Mouse (Mus musculus) stomach, postnatal 0 days (tissue): ENCODE results near the gene Acot6. TPM values are rescaled to one million over a fixed set of nuclear protein-coding genes. Genes with fewer than 3 reads are reported as not detected.

Experiments used
- ATAC-seq: fragments of 200-750 bp; cut with Nextera tagmentation; 2 replicates; pipeline ENCODE4 v1.8.0; 2017; ENCODE audit not compliant: low FRiP score, low TSS enrichment
- DNase-seq: peaks from one replicate; pipeline ENCODE4 v3.0.0-alpha.2; 2016; ENCODE audit warnings: low spot score
- H3K27ac ChIP-seq: fragments of 300-500 bp; sonication (generic); replicated peaks from 2 replicates; pipeline ENCODE4 v1.5.1; 2014; ENCODE audit warnings: mild to moderate bottlenecking, control low read depth
- H3K27me3 ChIP-seq: fragments of 300-500 bp; sonication (generic); 2 replicates; pipeline ENCODE4 v1.6.1; 2014; ENCODE audit warnings: low read length; ENCODE audit not compliant: control insufficient read depth, insufficient read depth
- H3K36me3 ChIP-seq: fragments of 300-500 bp; sonication (generic); 2 replicates; pipeline ENCODE4 v1.6.1; 2014; ENCODE audit warnings: low read length, mixed read lengths; ENCODE audit not compliant: control insufficient read depth, insufficient read depth
- H3K4me1 ChIP-seq: fragments of 300-500 bp; sonication (generic); replicated peaks from 2 replicates; pipeline ENCODE4 v1.6.1; 2014; ENCODE audit warnings: antibody characterized with exemption; ENCODE audit not compliant: control insufficient read depth, insufficient read depth
- H3K4me2 ChIP-seq: fragments of 300-500 bp; sonication (generic); replicated peaks from 2 replicates; pipeline ENCODE4 v1.6.1; 2014; ENCODE audit warnings: low read depth, mild to moderate bottlenecking, control low read depth, moderate library complexity
- H3K4me3 ChIP-seq: fragments of 300-500 bp; sonication (generic); 2 replicates; pipeline ENCODE4 v1.5.1; 2014; ENCODE audit warnings: low read depth, low read length, control low read depth
- H3K9ac ChIP-seq: fragments of 300-500 bp; sonication (generic); 2 replicates; pipeline ENCODE4 v1.6.1; 2014; ENCODE audit warnings: mild to moderate bottlenecking, low read length, control low read depth, mixed read lengths
- H3K9me3 ChIP-seq: fragments of 300-500 bp; sonication (generic); 2 replicates; pipeline ENCODE4 v1.6.1; 2016; ENCODE audit warnings: low read length; ENCODE audit not compliant: control insufficient read depth
- CTCF ChIP-seq: IDR thresholded peaks from 2 replicates; pipeline ENCODE4 v1.5.1; 2016; ENCODE audit warnings: antibody characterized with exemption, low read depth, mild to moderate bottlenecking, moderate library complexity
- EP300 ChIP-seq: optimal IDR thresholded peaks from 2 replicates; pipeline ENCODE3; 2016; ENCODE audit warnings: antibody characterized with exemption
- WGBS: fragments of 180-500 bp; shearing (Covaris S2); extraction: QIAGEN DNeasy Blood & Tissue Kit; methylation state at CpG from one replicate; pipeline ENCODE4 v1.1.7; 2014; 5-methylcytosine and 5-hydroxymethylcytosine counted together
- polyA plus RNA-seq: library from polyadenylated mRNA; unstranded; fragments of >200 nt; fragmentation: Nextera tagmentation; extraction: Ambion mirVana; gene quantifications from 2 replicates; pipeline ENCODE4 v1.2.1, GENCODE M21; 2015

Acot6 gene
- polyA plus RNA-seq, 1 experiment from 2014 or later, result 1.3 TPM

DNA sequence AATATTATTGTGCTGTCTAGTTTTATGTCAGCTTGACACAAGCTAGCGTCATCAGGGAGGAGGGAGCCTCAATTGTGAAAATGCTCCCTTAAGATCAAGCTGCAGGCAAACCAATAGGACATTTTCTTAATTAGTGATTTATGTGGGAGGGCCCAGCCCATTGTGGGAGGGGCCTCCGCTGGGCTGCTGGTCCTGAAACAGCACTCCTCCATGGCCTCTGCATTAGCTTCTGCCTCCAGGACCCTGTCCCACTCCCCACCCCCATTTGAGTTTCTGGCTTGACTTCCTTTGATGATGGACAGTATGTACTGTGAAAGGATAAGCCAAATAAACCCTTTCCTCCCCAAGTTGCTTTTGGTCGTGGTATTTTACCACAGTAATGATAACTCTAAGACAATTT lies 6.6 kb downstream of the Acot6 start:
- Histone ChIP-seq H3K27me3 (no peaks in the 10 kb centered on the region), H3K36me3 (no peaks in the 10 kb centered on the region), H3K4me1 (no peaks in the 10 kb centered on the region), H3K27ac (no peak overlapping the region), H3K9ac (no peak overlapping the region), H3K4me2 (no peak overlapping the region), H3K4me3 (no peak overlapping the region), H3K9me3 (no peaks in the 10 kb centered on the region)
- no peak for TF ChIP-seq EP300
- no peak for TF ChIP-seq CTCF
- no peak for DNase-seq
- ATAC-seq, result no peak
- 79% methylated on average over 3 of the region's 3 CpGs for WGBS

DNA sequence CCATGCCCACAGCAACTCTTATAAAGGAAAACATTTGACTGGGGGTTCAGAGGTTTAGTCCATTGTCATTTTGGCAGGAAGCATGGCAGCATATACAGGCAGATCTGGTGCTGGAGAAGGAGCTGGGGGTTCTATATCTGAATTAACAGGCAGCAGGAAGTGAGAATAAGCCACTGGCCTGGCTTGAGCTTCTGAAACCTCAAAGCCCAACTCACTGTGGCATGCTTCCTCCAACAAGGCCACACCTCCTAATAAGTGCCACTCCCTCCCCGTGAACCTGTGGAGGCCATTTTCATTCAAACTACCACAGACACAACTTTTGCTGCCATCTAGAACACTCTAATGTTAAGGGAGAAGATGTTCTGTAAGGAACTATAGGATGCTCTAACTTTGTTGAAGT lies 7.2 kb downstream of the Acot6 start:
- no peak overlapping the region for H3K4me3 ChIP-seq
- 65% methylated on average over 1 of the region's 1 CpGs for WGBS
- no peak for TF ChIP-seq CTCF
- TF ChIP-seq EP300, result no peak

DNA sequence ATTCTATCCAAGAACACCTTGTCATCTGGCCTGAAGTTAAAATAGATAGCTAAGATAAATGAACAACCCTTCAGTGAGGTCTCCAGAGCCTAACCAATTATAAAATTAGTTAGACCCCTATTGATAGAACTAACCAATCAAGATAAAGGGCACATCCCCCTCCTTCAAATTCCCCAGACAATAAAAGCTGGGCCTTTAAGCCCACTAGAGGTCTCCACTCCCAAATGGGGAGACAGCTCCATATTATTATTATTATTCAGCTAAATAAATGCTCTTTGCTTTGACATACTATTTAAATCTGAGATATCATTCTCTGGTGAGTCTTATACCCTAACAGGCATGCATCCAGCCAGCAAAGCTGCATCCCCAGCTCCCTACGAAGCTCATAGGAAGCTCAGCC lies 9.5 kb downstream of the Acot6 start:
- DNase-seq (no peak), ATAC-seq (no peak)
- Histone ChIP-seq H3K27ac (no peak overlapping the region), H3K4me3 (no peak overlapping the region), H3K9me3 (no peaks in the 10 kb centered on the region), H3K4me2 (no peak overlapping the region), H3K36me3 (no peaks in the 10 kb centered on the region), H3K4me1 (no peaks in the 10 kb centered on the region), H3K27me3 (no peaks in the 10 kb centered on the region), H3K9ac (no peak overlapping the region)
- no peak for TF ChIP-seq CTCF
- TF ChIP-seq EP300, result no peak
- WGBS, result 71% methylated on average over 1 of the region's 1 CpGs

More for the DNA sequence above, 7.2 kb downstream of the Acot6 start:
- no peaks in the 10 kb centered on the region for H3K27me3 ChIP-seq
- no peak overlapping the region for H3K9ac ChIP-seq
- DNase-seq (no peak), ATAC-seq (no peak)
- H3K4me1 ChIP-seq, result no peaks in the 10 kb centered on the region
- H3K36me3 ChIP-seq, result no peaks in the 10 kb centered on the region
- no peak overlapping the region for H3K4me2 ChIP-seq
- no peak overlapping the region for H3K27ac ChIP-seq
- H3K9me3 ChIP-seq, result no peaks in the 10 kb centered on the region

DNA sequence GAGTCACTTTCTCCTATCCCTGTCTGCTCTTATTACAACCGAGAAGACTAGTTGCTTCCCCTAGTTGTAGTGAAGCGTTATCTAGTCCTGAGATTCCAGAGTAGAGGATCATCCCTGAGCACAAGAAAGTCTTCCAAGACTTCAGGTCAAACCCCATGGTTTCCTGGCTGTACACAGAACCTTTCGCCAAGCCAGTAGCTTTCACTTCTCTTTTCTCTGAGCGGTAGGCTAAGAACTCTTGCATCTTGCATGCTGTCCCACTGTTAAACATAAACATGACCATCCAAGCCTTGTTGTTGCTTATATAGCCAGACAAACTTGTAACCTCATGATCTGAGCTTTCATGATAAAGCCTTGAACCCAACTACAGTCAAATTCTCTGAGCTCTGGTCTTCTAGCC lies 10.4 kb downstream of the Acot6 start:
- no peak for TF ChIP-seq EP300
- TF ChIP-seq CTCF, result no peak
- no peaks in the 10 kb centered on the region for H3K4me1 ChIP-seq
- no peak overlapping the region for H3K27ac ChIP-seq
- DNase-seq (no peak), ATAC-seq (no peak)
- H3K36me3 ChIP-seq, result no peaks in the 10 kb centered on the region
- H3K4me3 ChIP-seq, result no peak overlapping the region
- H3K9ac ChIP-seq, result no peak overlapping the region
- H3K9me3 ChIP-seq, result no peaks in the 10 kb centered on the region
- no peak overlapping the region for H3K4me2 ChIP-seq
- 88% methylated on average over 4 of the region's 4 CpGs for WGBS
- no peaks in the 10 kb centered on the region for H3K27me3 ChIP-seq

DNA sequence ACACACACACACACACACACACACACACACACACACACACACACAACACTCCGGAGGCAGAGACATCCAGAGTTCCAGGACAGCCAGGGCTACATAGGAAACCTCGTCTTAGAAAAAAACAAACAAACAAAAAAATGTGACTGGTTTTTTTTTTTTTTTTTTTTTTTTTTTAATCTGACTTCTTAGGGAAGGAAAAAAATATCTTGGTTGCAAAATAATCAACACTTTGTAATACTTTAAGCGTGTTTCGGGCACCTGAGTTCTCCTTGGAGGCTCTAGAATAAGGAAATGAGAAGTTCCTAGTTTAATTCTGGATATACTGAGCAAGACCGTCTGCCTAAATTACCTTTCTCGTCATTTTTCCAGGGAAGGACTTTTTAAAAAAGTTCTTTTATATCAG lies 13.2 kb downstream of the Acot6 start:
- no peaks in the 10 kb centered on the region for H3K27me3 ChIP-seq

DNA sequence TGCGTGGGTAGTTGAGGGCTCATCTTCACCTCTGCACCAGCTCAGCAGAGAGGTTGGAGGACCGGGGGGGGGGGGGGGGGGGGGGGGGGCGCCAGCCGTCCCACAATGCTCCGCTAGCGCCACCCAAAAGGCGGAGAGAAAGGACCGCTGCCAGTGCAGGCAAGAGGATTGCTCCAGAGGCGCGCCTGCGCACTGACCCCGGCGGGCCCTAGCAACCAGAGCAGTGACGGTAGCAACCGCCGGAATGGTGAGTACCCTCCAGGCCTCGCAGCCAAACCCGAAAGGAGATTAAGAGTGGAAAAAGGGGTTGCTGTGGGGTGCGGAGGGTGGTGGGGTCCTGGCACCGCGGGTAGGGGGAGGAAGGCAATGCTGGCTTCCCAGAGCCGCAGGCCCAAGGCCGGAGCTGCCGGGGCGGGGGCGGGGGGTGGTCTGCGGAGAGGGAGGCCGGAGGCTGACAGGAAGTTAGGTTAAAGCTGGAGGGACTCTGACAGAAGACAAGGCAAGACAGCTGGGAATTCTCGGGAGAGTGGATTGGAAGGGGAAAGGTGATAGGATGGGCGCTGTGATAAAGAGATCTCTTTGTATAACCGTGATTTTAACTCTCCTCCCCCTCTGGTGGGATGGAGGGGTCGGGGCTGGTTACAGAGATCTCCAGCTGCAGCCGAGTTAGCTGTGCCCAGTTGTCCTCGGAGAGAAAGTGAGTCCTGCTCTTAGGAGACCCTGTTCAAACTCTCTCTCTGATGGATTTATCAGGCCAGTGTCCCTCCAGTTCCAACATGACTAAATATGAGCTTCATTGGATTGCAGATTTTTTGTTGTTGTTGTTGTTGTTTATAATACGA lies 13.9 kb downstream of the Acot6 start, which contains the start of gene Dnal1:
Dnal1 (plus strand) TSS at position 214 of the 842 bp plus-strand sequence.
- no peak within 1 kb of the TSS for H3K27ac ChIP-seq
- 2% methylated on average over 30 of the region's 35 CpGs for WGBS
- H3K4me2 ChIP-seq, result peak within 1 kb of the TSS; percentile 62
- no peaks in the 10 kb centered on the region for H3K9me3 ChIP-seq
- H3K9ac ChIP-seq, result peak within 1 kb of the TSS; percentile 53
- H3K4me3 ChIP-seq, result peak within 1 kb of the TSS; percentile 59
- peak; percentile 39; the same call in 1 of the 2 replicates for TF ChIP-seq CTCF
- TF ChIP-seq EP300, result no peak
- no peaks in the 10 kb centered on the region for H3K27me3 ChIP-seq
- no peaks in the 10 kb centered on the region for H3K36me3 ChIP-seq
- DNase-seq (peak; percentile 92), ATAC-seq (peak; percentile 93)
- no peaks in the 10 kb centered on the region for H3K4me1 ChIP-seq

More for the DNA sequence above, 13.2 kb downstream of the Acot6 start:
- ATAC-seq (no peak), DNase-seq (no peak)
- WGBS, result 26% methylated on average over 6 of the region's 6 CpGs
- Histone ChIP-seq H3K4me2 (peak overlapping the region; percentile 62), H3K36me3 (no peaks in the 10 kb centered on the region), H3K9me3 (no peaks in the 10 kb centered on the region), H3K27ac (no peak overlapping the region), H3K9ac (no peak overlapping the region), H3K4me1 (no peaks in the 10 kb centered on the region), H3K4me3 (peak overlapping the region; percentile 59; the same call in 1 of the 2 replicates)
- TF ChIP-seq EP300 (no peak), CTCF (no peak)
